Mouse (Mus musculus) intestine, embryonic 14.5 days (tissue): ENCODE measurements around the gene Ccnt1. TPM values are rescaled to one million over a fixed set of nuclear protein-coding genes. Genes with fewer than 3 reads are reported as not detected.
A peak's percentile ranks its signal among the peaks of the same experiment; 100 is the strongest.

Experiments
- ATAC-seq: fragments of 200-750 bp; cut with Nextera tagmentation; replicated peaks from 2 replicates; pipeline ENCODE4 v1.8.0; 2017; ENCODE audit warnings: low read depth, moderate number of reproducible peaks, moderate TSS enrichment, moderate library complexity; ENCODE audit not compliant: low FRiP score, low TSS enrichment
- DNase-seq: peaks from one replicate; pipeline ENCODE4 v3.0.0-alpha.2; 2018; ENCODE audit warnings: low spot score
- H3K27ac ChIP-seq: fragments of 300-500 bp; sonication (generic); 2 replicates; pipeline ENCODE4 v1.5.1; 2014; ENCODE audit warnings: low read depth, mild to moderate bottlenecking, control low read depth
- H3K27me3 ChIP-seq: fragments of 300-500 bp; sonication (generic); replicated peaks from 2 replicates; pipeline ENCODE4 v1.6.1; 2014; ENCODE audit warnings: low read length, control low read depth; ENCODE audit not compliant: control insufficient read depth, insufficient read depth
- H3K36me3 ChIP-seq: fragments of 300-500 bp; sonication (generic); 2 replicates; pipeline ENCODE4 v1.6.1; 2014; ENCODE audit warnings: low read length, control low read depth; ENCODE audit not compliant: control insufficient read depth, insufficient read depth
- H3K4me1 ChIP-seq: fragments of 300-500 bp; sonication (generic); replicated peaks from 2 replicates; pipeline ENCODE4 v1.6.1; 2014; ENCODE audit warnings: low read length, control low read depth, mixed read lengths; ENCODE audit not compliant: control insufficient read depth, insufficient read depth
- H3K4me2 ChIP-seq: fragments of 300-500 bp; sonication (generic); 2 replicates; pipeline ENCODE4 v1.6.1; 2014; ENCODE audit warnings: low read length
- H3K4me3 ChIP-seq: fragments of 300-500 bp; sonication (generic); 2 replicates; pipeline ENCODE4 v1.5.1; 2014; ENCODE audit warnings: low read depth, low read length, control low read depth, mixed read lengths
- H3K9ac ChIP-seq: fragments of 300-500 bp; sonication (generic); 2 replicates; pipeline ENCODE4 v1.6.1; 2014; ENCODE audit warnings: mild to moderate bottlenecking, low read length
- H3K9me3 ChIP-seq: fragments of 300-500 bp; sonication (generic); 2 replicates; pipeline ENCODE4 v1.6.1; 2016; ENCODE audit warnings: low read length, control low read depth; ENCODE audit not compliant: control insufficient read depth
- WGBS: fragments of 180-500 bp; shearing (Covaris S2); extraction: QIAGEN DNeasy Blood & Tissue Kit; methylation state at CpG from one replicate; pipeline ENCODE4 v1.1.7; 2014; 5-methylcytosine and 5-hydroxymethylcytosine counted together
- polyA plus RNA-seq: library from polyadenylated mRNA; unstranded; fragments of >200 nt; fragmentation: Nextera tagmentation; extraction: Ambion mirVana; gene quantifications from 2 replicates; pipeline ENCODE4 v1.2.1, GENCODE M21; 2014

The Ccnt1 gene
- polyA plus RNA-seq, 1 experiment from 2014 or later: 48.7 TPM

GRCm38 (mm10) chr15:98602191-98602881 lies 31.6 kb upstream of the Ccnt1 start:
- DNase-seq (no peak), ATAC-seq (no peak; the same call in 1 of the 2 replicates)
- WGBS: 53% methylated on average over 13 of the region's 13 CpGs
- peak overlapping the region; percentile 23 for H3K9ac ChIP-seq
- no peaks in the 10 kb centered on the region for H3K9me3 ChIP-seq
- H3K27me3 ChIP-seq: no peaks in the 10 kb centered on the region
- H3K27ac ChIP-seq: peak overlapping the region; percentile 58
- H3K4me2 ChIP-seq: peak overlapping the region; percentile 45
- peaks cover 67% of the 10 kb centered on the region for H3K36me3 ChIP-seq
- peaks cover 44% of the 10 kb centered on the region for H3K4me1 ChIP-seq
- peak overlapping the region; percentile 18; the same call in 1 of the 2 replicates for H3K4me3 ChIP-seq

DNA sequence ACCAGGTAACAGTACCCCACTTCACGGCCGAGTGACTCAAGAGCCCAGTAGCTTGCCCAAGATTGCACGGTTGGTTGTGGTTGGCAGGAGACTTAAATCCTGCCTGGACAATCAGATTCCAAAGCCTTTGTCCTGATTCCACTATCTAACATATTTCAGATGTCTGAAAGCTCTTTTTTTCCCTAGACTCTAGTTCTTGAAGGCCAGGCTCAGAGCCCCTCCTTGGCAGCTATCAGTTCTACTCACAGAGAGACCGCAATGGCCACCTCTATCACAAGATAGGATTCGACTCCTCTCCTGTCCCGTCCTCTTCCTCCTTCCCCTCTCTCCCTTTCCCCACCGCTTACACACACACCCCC lies 31.1 kb upstream of the Ccnt1 start:
- WGBS: 78% methylated on average over 7 of the region's 7 CpGs

GRCm38 (mm10) chr15:98600036-98600709 lies 29.4 kb upstream of the Ccnt1 start:
- Histone ChIP-seq H3K4me2 (no peak overlapping the region), H3K27me3 (no peaks in the 10 kb centered on the region), H3K27ac (no peak overlapping the region), H3K9me3 (no peaks in the 10 kb centered on the region), H3K9ac (no peak overlapping the region), H3K4me1 (peaks cover 26% of the 10 kb centered on the region), H3K4me3 (no peak overlapping the region), H3K36me3 (peaks cover 89% of the 10 kb centered on the region)
- DNase-seq: no peak
- 91% methylated on average over 12 of the region's 12 CpGs for WGBS
- no peak for ATAC-seq

More for the DNA sequence above, 31.1 kb upstream of the Ccnt1 start:
- Histone ChIP-seq H3K4me2 (peak overlapping the region; percentile 45), H3K9ac (no peak overlapping the region), H3K4me1 (peaks cover 39% of the 10 kb centered on the region), H3K27ac (no peak overlapping the region), H3K4me3 (0 out of 2 replicates have a peak overlapping the region, but pooled peaks have one; percentile 18), H3K27me3 (no peaks in the 10 kb centered on the region), H3K36me3 (peaks cover 72% of the 10 kb centered on the region), H3K9me3 (no peaks in the 10 kb centered on the region)
- no peak for DNase-seq
- no peak for ATAC-seq

DNA sequence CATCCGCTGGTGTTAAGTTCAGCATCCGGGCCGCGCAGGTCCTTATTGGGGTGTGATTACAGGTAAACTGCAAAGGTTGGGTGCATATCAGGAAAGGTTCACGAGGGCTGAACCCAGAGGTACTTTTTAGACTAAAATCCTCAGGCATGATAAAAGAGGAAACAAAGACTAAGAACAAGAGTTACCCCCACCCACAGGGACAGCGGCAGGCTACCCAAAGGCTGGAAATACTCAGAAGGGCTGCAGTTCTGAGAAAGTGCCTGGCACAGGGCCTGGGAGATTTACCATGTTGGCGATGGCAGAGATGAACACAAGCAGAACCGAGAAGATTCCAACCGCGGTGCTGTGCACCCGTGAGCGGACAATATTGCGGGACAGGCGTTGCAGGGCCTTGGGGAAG lies 25.9 kb upstream of the Ccnt1 start:
- H3K27me3 ChIP-seq: no peaks in the 10 kb centered on the region
- ATAC-seq: no peak

GRCm38 (mm10) chr15:98595049-98595448 lies 24.3 kb upstream of the Ccnt1 start:
- H3K4me2 ChIP-seq: no peak overlapping the region
- H3K9me3 ChIP-seq: no peaks in the 10 kb centered on the region
- DNase-seq: no peak
- H3K36me3 ChIP-seq: peaks cover 96% of the 10 kb centered on the region
- H3K27ac ChIP-seq: no peak overlapping the region
- 90% methylated on average over 5 of the region's 5 CpGs for WGBS
- H3K27me3 ChIP-seq: no peaks in the 10 kb centered on the region
- H3K4me1 ChIP-seq: no peaks in the 10 kb centered on the region
- ATAC-seq: no peak
- no peak overlapping the region for H3K4me3 ChIP-seq
- H3K9ac ChIP-seq: no peak overlapping the region

More for the DNA sequence above, 25.9 kb upstream of the Ccnt1 start:
- no peak overlapping the region for H3K4me3 ChIP-seq
- no peak for DNase-seq
- H3K36me3 ChIP-seq: peaks cover 97% of the 10 kb centered on the region
- H3K27ac ChIP-seq: no peak overlapping the region
- H3K9ac ChIP-seq: no peak overlapping the region
- H3K4me2 ChIP-seq: no peak overlapping the region
- H3K4me1 ChIP-seq: 0 out of 2 replicates have a peak, but pooled peaks cover 3% of the 10 kb centered on the region
- H3K9me3 ChIP-seq: no peaks in the 10 kb centered on the region
- 95% methylated on average over 14 of the region's 14 CpGs for WGBS

DNA sequence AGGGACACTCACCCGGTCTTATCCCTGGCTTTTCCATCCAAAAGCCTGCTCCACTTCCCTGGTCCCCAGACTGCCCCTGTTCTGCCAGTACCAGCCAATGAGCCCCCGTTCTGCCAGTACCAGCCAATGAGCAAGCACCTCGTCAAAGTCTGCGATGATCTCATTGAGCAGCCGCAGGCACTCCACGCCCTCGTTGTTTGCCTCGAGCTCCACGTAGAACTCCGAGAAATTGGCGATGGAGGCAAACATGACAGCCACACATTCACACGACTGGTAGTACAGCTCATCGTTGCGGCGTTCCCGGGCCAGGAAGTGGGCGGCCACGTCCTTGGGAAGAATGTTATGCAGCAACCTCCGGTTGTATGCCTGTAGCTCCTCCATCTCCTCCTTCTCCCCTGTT lies 23.5 kb upstream of the Ccnt1 start:
- H3K9me3 ChIP-seq: no peaks in the 10 kb centered on the region
- no peak overlapping the region for H3K27ac ChIP-seq
- H3K4me1 ChIP-seq: no peaks in the 10 kb centered on the region
- no peak overlapping the region for H3K4me3 ChIP-seq
- 83% methylated on average over 19 of the region's 19 CpGs for WGBS
- no peak for ATAC-seq
- no peak overlapping the region for H3K4me2 ChIP-seq
- no peak for DNase-seq
- no peak overlapping the region for H3K9ac ChIP-seq
- peaks cover 93% of the 10 kb centered on the region for H3K36me3 ChIP-seq
- no peaks in the 10 kb centered on the region for H3K27me3 ChIP-seq

GRCm38 (mm10) chr15:98591396-98591795 lies 20.7 kb upstream of the Ccnt1 start:
- H3K27ac ChIP-seq: no peak overlapping the region
- ATAC-seq: no peak
- H3K4me3 ChIP-seq: no peak overlapping the region
- no peak overlapping the region for H3K4me2 ChIP-seq
- no peak for DNase-seq
- H3K9ac ChIP-seq: no peak overlapping the region
- H3K9me3 ChIP-seq: no peaks in the 10 kb centered on the region
- 74% methylated on average over 4 of the region's 4 CpGs for WGBS
- no peaks in the 10 kb centered on the region for H3K27me3 ChIP-seq
- H3K36me3 ChIP-seq: peaks cover 71% of the 10 kb centered on the region
- no peaks in the 10 kb centered on the region for H3K4me1 ChIP-seq

DNA sequence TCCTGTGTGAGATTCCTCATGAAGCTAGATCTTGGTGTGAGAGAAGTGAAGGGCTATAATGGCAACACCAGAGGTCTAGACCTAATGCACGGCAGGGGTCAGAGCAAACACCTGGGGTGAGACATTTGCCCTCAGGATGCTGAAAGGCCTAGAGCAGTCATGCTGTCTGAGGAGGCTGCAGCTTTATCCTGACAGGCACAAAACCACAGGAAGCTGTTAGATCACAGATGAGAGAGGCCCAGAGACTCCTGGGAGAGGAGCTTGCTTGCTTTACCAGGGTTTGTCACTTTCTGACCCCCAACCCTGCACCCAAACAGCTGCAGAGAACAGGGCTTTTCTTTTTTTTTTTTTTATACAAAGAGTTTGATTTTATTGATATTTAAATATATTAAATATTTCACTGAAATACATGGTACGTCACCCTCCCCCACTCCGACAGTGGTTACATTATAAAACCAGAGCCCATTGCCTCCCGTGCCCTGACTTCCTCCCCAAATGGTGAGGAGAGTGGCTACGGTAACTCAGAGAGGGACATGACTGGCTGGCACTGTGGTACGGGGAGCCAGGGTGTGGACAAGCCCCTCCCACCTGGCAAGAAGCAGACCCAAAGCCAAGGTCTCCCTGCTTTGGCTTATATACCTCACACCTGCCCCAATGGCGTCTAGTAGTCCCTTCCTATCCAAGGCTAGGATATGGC lies 19.1 kb upstream of the Ccnt1 start:
- DNase-seq (no peak), ATAC-seq (no peak)
- Histone ChIP-seq H3K27me3 (no peaks in the 10 kb centered on the region), H3K4me2 (no peak overlapping the region), H3K27ac (no peak overlapping the region), H3K36me3 (peaks cover 55% of the 10 kb centered on the region), H3K9me3 (no peaks in the 10 kb centered on the region), H3K9ac (no peak overlapping the region), H3K4me3 (no peak overlapping the region), H3K4me1 (no peaks in the 10 kb centered on the region)
- WGBS: 67% methylated on average over 7 of the region's 7 CpGs
